Mouse (Mus musculus) c-Kit-positive CD71-negative TER-119-negative erythroid progenitor cells, embryonic 14.5 days (primary cell): ENCODE measurements around the gene Ndufaf8.

ENCODE experiments used
- DNase-seq: peaks from one replicate; pipeline ENCODE4 v3.0.0-alpha.2; 2013; ENCODE audit warnings: low read depth

The Ndufaf8 gene

DNA sequence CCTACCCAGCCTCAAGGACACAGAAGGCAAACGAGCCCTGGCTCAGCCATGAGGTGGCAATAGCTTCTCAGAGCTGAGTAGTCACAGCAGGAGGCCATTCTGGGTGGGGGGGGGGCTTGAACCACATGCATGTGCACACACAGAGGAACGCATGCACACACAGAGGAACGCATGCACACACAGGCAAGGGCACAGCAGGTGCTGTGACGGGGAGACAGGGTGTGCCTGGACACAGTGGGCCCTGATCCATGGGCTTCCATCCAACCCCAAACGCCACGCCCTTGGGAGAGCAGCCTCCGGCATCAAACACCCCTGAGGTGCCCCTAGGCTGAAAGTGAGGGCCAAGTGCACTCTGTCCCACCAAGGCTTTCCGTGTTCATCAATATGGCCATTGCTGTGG lies 37.5 kb downstream of the Ndufaf8 start:
- DNase-seq: no peak

GRCm38 (mm10) chr11:120136796-120137624 lies 38.3 kb downstream of the Ndufaf8 start:
- DNase-seq: peak; percentile 25

- DNase-seq: no peak
Observed at GRCm38 (mm10) chr11:120137625-120138004, 38.9 kb downstream of the Ndufaf8 start.

GRCm38 (mm10) chr11:120139309-120139731 lies 40.6 kb downstream of the Ndufaf8 start:
- no peak for DNase-seq

- no peak for DNase-seq
Observed at GRCm38 (mm10) chr11:120140255-120140654, 41.5 kb downstream of the Ndufaf8 start.

- peak; percentile 50 for DNase-seq
Observed at GRCm38 (mm10) chr11:120142601-120143051, 43.9 kb downstream of the Ndufaf8 start.

- no peak for DNase-seq
Observed at GRCm38 (mm10) chr11:120143708-120144497, 45.2 kb downstream of the Ndufaf8 start.

GRCm38 (mm10) chr11:120148201-120148855 lies 49.6 kb downstream of the Ndufaf8 start:
- no peak for DNase-seq

GRCm38 (mm10) chr11:120149510-120150200 lies 50.9 kb downstream of the Ndufaf8 start:
- DNase-seq: no peak
